Mouse (Mus musculus) brain, embryonic 14.5 days (tissue): Measurements from ENCODE around the gene Dgki. TPM values are rescaled to one million over a fixed set of nuclear protein-coding genes. Genes with fewer than 3 reads are reported as not detected.

Source experiments
- DNase-seq: peaks from one replicate; pipeline ENCODE4 v3.0.0-alpha.2; 2011; ENCODE audit warnings: low read depth
- CTCF ChIP-seq: fragments of 200-500 bp; IDR thresholded peaks from 2 replicates; pipeline ENCODE4 v1.5.1; 2012; ENCODE audit warnings: inconsistent platforms, mild to moderate bottlenecking, moderate library complexity, borderline replicate concordance; ENCODE audit not compliant: insufficient read depth, insufficient read length; ENCODE audit errors: extremely low read depth
- POLR2A ChIP-seq: fragments of 200-500 bp; IDR thresholded peaks from 2 replicates; pipeline ENCODE4 v1.6.1; 2012; ENCODE audit warnings: mild to moderate bottlenecking, inconsistent platforms, borderline replicate concordance; ENCODE audit not compliant: poor library complexity, insufficient read depth, insufficient read length, severe bottlenecking; ENCODE audit errors: extremely low read depth
- polyA plus RNA-seq: library from polyadenylated mRNA; depleted of rRNA; stranded (reverse); fragments of >200 nt; gene quantifications from 2 replicates; pipeline ENCODE4 v1.2.3, GENCODE M21; 2012

The Dgki gene
- polyA plus RNA-seq, 1 experiment = 6.5 TPM

- TF ChIP-seq POLR2A (no peak), CTCF (no peak)
- no peak for DNase-seq
These were observed 25.1 kb upstream of the Dgki start for GRCm38 (mm10) chr6:37325076-37325475.

GRCm38 (mm10) chr6:37322641-37323040, 22.7 kb upstream of the Dgki start:
- no peak for DNase-seq
- TF ChIP-seq CTCF (no peak), POLR2A (no peak)

- no peak for DNase-seq
- TF ChIP-seq POLR2A (no peak), CTCF (no peak)
These were observed 22.1 kb upstream of the Dgki start for GRCm38 (mm10) chr6:37322088-37322487.

GRCm38 (mm10) chr6:37317904-37318303, 17.9 kb upstream of the Dgki start:
- DNase-seq = no peak
- TF ChIP-seq CTCF = no peak
- TF ChIP-seq POLR2A = no peak

GRCm38 (mm10) chr6:37315440-37315839, 15.5 kb upstream of the Dgki start:
- no peak for DNase-seq
- TF ChIP-seq POLR2A (no peak), CTCF (no peak)

- TF ChIP-seq CTCF (no peak), POLR2A (no peak)
- DNase-seq = no peak
These were observed 10.6 kb upstream of the Dgki start for GRCm38 (mm10) chr6:37310601-37311000.

- no peak for TF ChIP-seq CTCF
- no peak for TF ChIP-seq POLR2A
- no peak for DNase-seq
These were observed 6.6 kb upstream of the Dgki start for GRCm38 (mm10) chr6:37306616-37307015.

- TF ChIP-seq POLR2A (no peak), CTCF (no peak)
- DNase-seq = peak; percentile 48
These were observed 508 bp upstream of the Dgki start for GRCm38 (mm10) chr6:37300492-37300891.

GRCm38 (mm10) chr6:37298982-37299381, 1.0 kb downstream of the Dgki start:
- TF ChIP-seq CTCF = no peak
- TF ChIP-seq POLR2A = no peak
- DNase-seq = no peak

GRCm38 (mm10) chr6:37297744-37298482, 2.1 kb downstream of the Dgki start:
- DNase-seq = peak; percentile 68
- no peak for TF ChIP-seq CTCF
- TF ChIP-seq POLR2A = no peak

GRCm38 (mm10) chr6:37292068-37292467, 7.9 kb downstream of the Dgki start:
- DNase-seq = no peak
- TF ChIP-seq CTCF (no peak), POLR2A (no peak)

GRCm38 (mm10) chr6:37291171-37291570, 8.8 kb downstream of the Dgki start:
- TF ChIP-seq CTCF (no peak), POLR2A (no peak)
- DNase-seq = no peak
